Mouse (Mus musculus): ENCODE data around the gene Tnnt2. TPM values are rescaled to one million over a fixed set of nuclear protein-coding genes. Genes with fewer than 3 reads are reported as not detected.

Tnnt2 gene
- polyA plus RNA-seq, 1 experiment from 2014 or later, result 0.36 TPM

DNA sequence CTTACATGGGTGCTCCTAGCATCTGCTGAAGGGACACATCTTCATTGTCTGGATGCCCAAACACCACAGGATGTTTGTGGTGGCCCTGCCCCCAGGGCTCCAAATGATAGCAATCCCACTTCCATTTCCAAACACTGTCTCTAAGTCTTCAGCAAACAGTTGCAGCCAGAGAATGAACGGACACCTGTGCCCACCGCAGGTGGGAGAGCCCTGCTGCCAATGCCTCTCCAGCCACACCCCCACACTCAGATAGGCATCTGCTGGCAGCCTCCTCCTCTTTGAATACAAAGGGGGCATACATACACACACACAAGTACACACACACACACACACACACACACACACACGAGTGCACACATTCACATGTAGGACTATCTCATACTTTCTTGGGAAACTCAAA is 57.2 kb downstream of the Tnnt2 start:
- ATAC-seq, result no peak
- no peaks in the 10 kb centered on the region for H3K36me3 ChIP-seq (ENCODE audit: poor library complexity, severe bottlenecking)
- 83% methylated on average over 3 of the region's 3 CpGs for WGBS
- no peak overlapping the region for H3K4me2 ChIP-seq
- H3K9me3 ChIP-seq (replicated peaks), result no peaks in the 10 kb centered on the region
- no peaks in the 10 kb centered on the region for H3K27me3 ChIP-seq
- no peak overlapping the region for H3K9ac ChIP-seq
- no peaks in the 10 kb centered on the region for H3K4me1 ChIP-seq
- no peak overlapping the region for H3K27ac ChIP-seq
- H3K4me3 ChIP-seq, result no peak overlapping the region

DNA sequence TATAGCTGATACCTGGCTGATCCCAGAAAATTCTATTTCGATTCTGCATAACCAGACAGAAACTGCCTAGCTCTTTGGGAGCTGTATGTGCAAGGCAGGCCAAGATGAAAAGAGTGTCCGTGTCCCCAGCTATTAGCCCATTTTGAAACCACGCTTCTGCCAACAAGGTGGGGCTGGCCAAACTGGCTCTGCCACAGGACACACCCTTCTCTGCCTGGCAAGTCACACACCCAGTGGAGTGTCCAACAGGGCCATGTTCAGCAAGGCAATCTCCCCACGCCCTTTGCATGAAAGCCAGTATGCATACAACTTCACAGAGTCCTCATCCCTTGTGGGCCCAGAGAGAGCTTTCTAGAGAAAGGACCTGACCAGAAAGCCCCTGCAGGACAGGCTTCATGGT is 59.2 kb downstream of the Tnnt2 start:
- 79% methylated on average over 4 of the region's 4 CpGs for WGBS
- ATAC-seq, result no peak
- no peak overlapping the region for H3K4me2 ChIP-seq
- no peak overlapping the region for H3K4me3 ChIP-seq
- H3K4me1 ChIP-seq, result no peaks in the 10 kb centered on the region
- H3K9me3 ChIP-seq (replicated peaks), result no peaks in the 10 kb centered on the region
- no peaks in the 10 kb centered on the region for H3K36me3 ChIP-seq (ENCODE audit: poor library complexity, severe bottlenecking)
- no peaks in the 10 kb centered on the region for H3K27me3 ChIP-seq
- no peak overlapping the region for H3K27ac ChIP-seq
- H3K9ac ChIP-seq, result no peak overlapping the region

DNA sequence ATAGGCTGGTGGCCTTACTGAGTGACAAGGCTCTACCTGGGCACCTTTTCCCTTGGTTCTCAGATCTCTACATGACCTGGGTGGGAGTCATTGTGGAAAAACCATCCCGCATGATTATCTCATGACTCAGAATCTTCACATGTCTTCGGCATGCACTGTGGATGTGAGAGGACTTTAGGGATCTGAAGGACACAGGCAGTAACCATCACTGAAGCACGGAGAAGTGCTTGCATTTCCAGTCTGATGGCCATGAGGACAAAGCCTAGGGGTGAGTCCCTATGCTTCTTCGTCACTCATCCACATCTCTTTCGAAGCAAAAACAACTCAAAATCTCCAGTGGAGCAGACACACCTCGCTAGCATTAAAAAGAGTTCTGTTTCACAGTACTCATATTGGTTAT is 63.1 kb downstream of the Tnnt2 start:
- no peak overlapping the region for H3K27ac ChIP-seq
- H3K9ac ChIP-seq, result no peak overlapping the region
- no peaks in the 10 kb centered on the region for H3K36me3 ChIP-seq (ENCODE audit: poor library complexity, severe bottlenecking)
- no peaks in the 10 kb centered on the region for H3K27me3 ChIP-seq
- 0 out of 2 replicates have a peak, but pooled peaks cover 4% of the 10 kb centered on the region for H3K4me1 ChIP-seq
- 93% methylated on average over 6 of the region's 6 CpGs for WGBS
- H3K4me2 ChIP-seq, result no peak overlapping the region
- ATAC-seq, result no peak
- no peak overlapping the region for H3K4me3 ChIP-seq
- H3K9me3 ChIP-seq (replicated peaks), result no peaks in the 10 kb centered on the region

DNA sequence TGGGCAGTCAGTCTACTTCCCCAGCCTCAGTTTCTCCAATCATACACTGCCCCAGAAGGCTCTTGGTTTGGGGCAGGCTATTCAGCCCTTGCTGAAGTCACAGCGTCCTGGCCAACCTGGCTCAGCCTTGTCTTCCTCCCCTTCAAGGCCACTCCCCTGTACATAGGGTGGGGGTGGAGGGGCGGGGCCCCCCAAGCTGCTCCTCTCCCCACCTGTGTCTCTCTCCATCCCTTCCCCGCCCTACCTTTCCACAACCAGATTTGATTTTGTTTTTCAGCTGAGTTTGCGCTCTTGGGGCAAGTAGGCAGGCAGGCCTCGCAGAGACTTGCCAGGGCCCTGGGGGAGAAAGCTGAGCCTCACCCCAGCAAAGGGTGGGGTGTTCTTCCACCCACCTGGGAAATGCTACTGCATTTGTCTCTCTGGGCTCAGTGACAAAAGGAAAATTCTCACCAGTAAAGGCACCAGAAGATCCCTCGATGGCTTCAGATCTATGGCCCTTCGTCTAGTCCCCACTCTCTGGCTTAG is 63.9 kb downstream of the Tnnt2 start:
- Histone ChIP-seq H3K9me3 (replicated peaks) (no peaks in the 10 kb centered on the region), H3K27ac (no peak overlapping the region), H3K4me3 (no peak overlapping the region), H3K27me3 (no peaks in the 10 kb centered on the region), H3K9ac (no peak overlapping the region), H3K4me1 (0 out of 2 replicates have a peak, but pooled peaks cover 4% of the 10 kb centered on the region), H3K36me3 (ENCODE audit: poor library complexity, severe bottlenecking) (no peaks in the 10 kb centered on the region), H3K4me2 (no peak overlapping the region)
- no peak for ATAC-seq
- 73% methylated on average over 7 of the region's 7 CpGs for WGBS

Other genes with a start within 250 kb of the Tnnt2 start
- gene Nav1, start 229.1 kb upstream of the Tnnt2 start, polyA plus RNA-seq (2015; fragmentation: Nextera tagmentation; extraction: Ambion mirVana), result 30.6 and 33.3 TPM in 2 replicates
- 19.8 and 21.7 TPM in 2 replicates for gene Csrp1, start 116.3 kb upstream of the Tnnt2 start, polyA plus RNA-seq (2015; fragmentation: Nextera tagmentation; extraction: Ambion mirVana)
- 12.1 TPM in 2 replicates for gene Phlda3, start 70.2 kb upstream of the Tnnt2 start, polyA plus RNA-seq (2015; fragmentation: Nextera tagmentation; extraction: Ambion mirVana)
- 0.37 and 1.1 TPM in 2 replicates for gene Tnni1, start 56.9 kb upstream of the Tnnt2 start, polyA plus RNA-seq (2015; fragmentation: Nextera tagmentation; extraction: Ambion mirVana)
- gene Lad1, start 17.8 kb upstream of the Tnnt2 start, polyA plus RNA-seq (2015; fragmentation: Nextera tagmentation; extraction: Ambion mirVana), result 0.11 and 0.36 TPM in 2 replicates
- not detected in 2 replicates for gene Pkp1, start 82.9 kb downstream of the Tnnt2 start, polyA plus RNA-seq (2015; fragmentation: Nextera tagmentation; extraction: Ambion mirVana)
- not detected in 2 replicates for gene Igfn1, start 170.0 kb downstream of the Tnnt2 start, polyA plus RNA-seq (2015; fragmentation: Nextera tagmentation; extraction: Ambion mirVana)
- gene Tmem9, start 171.8 kb downstream of the Tnnt2 start, polyA plus RNA-seq (2015; fragmentation: Nextera tagmentation; extraction: Ambion mirVana), result 130 and 149 TPM in 2 replicates
- not detected in 2 replicates for gene Ascl5, start 214.4 kb downstream of the Tnnt2 start, polyA plus RNA-seq (2015; fragmentation: Nextera tagmentation; extraction: Ambion mirVana)
- 0.31 TPM in 1 of 2 replicates, not detected in the other for gene Cacna1s, start 216.4 kb downstream of the Tnnt2 start, polyA plus RNA-seq (2015; fragmentation: Nextera tagmentation; extraction: Ambion mirVana)